Mouse (Mus musculus) embryonic facial prominence, embryonic 14.5 days (tissue): ENCODE measurements at regions not wholly inside any gene's neighbourhood (a gene's known extent, or its start where the extent isn't known, plus 50 kb on each side); places are given as distances from the start of the nearest gene placed in this dataset.
A peak's percentile ranks its signal among the peaks of the same experiment; 100 is the strongest.

Source experiments
- ATAC-seq: fragments of 200-750 bp; cut with Nextera tagmentation; 2 replicates; pipeline ENCODE4 v1.8.0; 2017; ENCODE audit warnings: low read depth, moderate number of reproducible peaks, moderate TSS enrichment
- DNase-seq: peaks from one replicate; pipeline ENCODE4 v3.0.0-alpha.2; 2015; ENCODE audit warnings: low spot score
- H3K27ac ChIP-seq: fragments of 300-500 bp; sonication (generic); replicated peaks from 2 replicates; pipeline ENCODE4 v1.5.1; 2014; ENCODE audit warnings: low read depth, mild to moderate bottlenecking, low read length, moderate library complexity
- H3K27me3 ChIP-seq: fragments of 300-500 bp; sonication (generic); replicated peaks from 2 replicates; pipeline ENCODE4 v1.6.1; 2014; ENCODE audit warnings: low read length; ENCODE audit not compliant: control insufficient read depth, insufficient read depth
- H3K36me3 ChIP-seq: fragments of 300-500 bp; sonication (generic); 2 replicates; pipeline ENCODE4 v1.6.1; 2014; ENCODE audit warnings: low read length, mixed read lengths; ENCODE audit not compliant: control insufficient read depth, insufficient read depth
- H3K4me1 ChIP-seq: fragments of 300-500 bp; sonication (generic); 2 replicates; pipeline ENCODE4 v1.6.1; 2014; ENCODE audit warnings: antibody characterized with exemption, low read length; ENCODE audit not compliant: control insufficient read depth, insufficient read depth
- H3K4me2 ChIP-seq: fragments of 300-500 bp; sonication (generic); 2 replicates; pipeline ENCODE4 v1.6.1; 2014; ENCODE audit warnings: low read depth, mild to moderate bottlenecking, low read length, moderate library complexity, mixed read lengths
- H3K4me3 ChIP-seq: fragments of 300-500 bp; sonication (generic); 2 replicates; pipeline ENCODE4 v1.5.1; 2014; ENCODE audit warnings: low read depth, mild to moderate bottlenecking, low read length
- H3K9ac ChIP-seq: fragments of 300-500 bp; sonication (generic); 2 replicates; pipeline ENCODE4 v1.6.1; 2014; ENCODE audit warnings: low read depth, mild to moderate bottlenecking, low read length, moderate library complexity, mixed read lengths
- H3K9me3 ChIP-seq: fragments of 300-500 bp; sonication (generic); 2 replicates; pipeline ENCODE4 v1.6.1; 2016; ENCODE audit warnings: low read length; ENCODE audit not compliant: control insufficient read depth
- WGBS: fragments of 180-500 bp; shearing (Covaris S2); extraction: QIAGEN DNeasy Blood & Tissue Kit; methylation state at CpG from one replicate; pipeline ENCODE4 v1.1.7; 2014; 5-methylcytosine and 5-hydroxymethylcytosine counted together

DNA sequence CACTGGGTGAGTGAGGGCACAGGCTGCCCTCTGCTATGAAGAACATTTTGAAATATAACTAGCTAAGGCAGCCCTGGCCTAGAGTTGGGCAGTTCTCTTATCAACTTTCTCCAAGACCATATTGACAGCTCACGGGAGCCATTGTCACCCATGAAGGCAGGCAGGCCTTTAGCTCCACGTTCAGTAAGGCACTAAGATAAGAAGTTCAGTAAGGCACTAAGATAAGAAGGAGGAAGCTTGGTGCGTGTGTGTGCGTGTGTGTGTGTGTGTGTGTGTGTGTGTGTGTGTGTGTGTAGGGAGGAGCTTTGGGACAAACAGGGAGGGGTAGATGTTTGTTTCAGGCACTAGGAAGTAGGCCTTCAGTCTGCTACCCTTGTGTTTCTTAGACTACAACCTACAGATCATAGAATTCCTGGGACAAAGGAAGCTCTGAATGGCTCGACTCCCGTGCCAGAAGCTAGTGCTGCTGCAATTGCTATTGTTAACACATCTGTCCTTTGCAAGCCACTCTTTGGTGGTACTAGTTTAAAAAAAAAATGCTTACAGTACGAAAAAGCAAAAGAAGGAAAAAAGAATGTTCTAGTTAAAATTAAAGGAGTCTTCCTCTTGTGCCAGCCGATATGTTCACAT lies 188.0 kb upstream of the Afdn start:
- Histone ChIP-seq H3K4me3 (no peak overlapping the region), H3K36me3 (no peaks in the 10 kb centered on the region)

DNA sequence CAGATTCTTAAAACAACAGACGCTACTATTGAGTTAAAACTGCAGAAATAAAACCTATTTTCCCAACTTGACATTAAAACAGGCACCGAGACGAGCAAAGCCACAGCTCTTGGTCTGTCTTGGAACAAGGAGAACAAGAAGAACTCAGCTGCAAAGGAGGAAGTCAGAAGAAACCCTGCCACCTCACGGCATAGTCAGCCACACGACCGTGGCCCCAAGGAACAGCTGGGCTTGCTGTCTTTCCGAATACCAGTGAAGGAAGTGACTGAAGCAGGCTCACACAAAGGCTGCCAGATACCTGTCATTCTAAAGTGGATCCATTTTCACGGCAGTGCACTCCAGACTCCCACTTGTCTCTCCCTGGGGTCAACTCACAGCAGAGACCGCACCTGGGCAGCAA lies 187.3 kb upstream of the Afdn start:
- 55% methylated on average over 9 of the region's 9 CpGs for WGBS
- Histone ChIP-seq H3K4me3 (no peak overlapping the region), H3K9ac (no peak overlapping the region), H3K4me2 (no peak overlapping the region), H3K27ac (no peak overlapping the region), H3K36me3 (no peaks in the 10 kb centered on the region), H3K4me1 (no peaks in the 10 kb centered on the region), H3K9me3 (no peaks in the 10 kb centered on the region), H3K27me3 (no peaks in the 10 kb centered on the region)
- no peak for ATAC-seq
- no peak for DNase-seq

More for the DNA sequence above, 188.0 kb upstream of the Afdn start:
- H3K27ac ChIP-seq = no peak overlapping the region
- WGBS = 60% methylated on average over 8 of the region's 8 CpGs
- ATAC-seq = no peak
- H3K27me3 ChIP-seq = no peaks in the 10 kb centered on the region
- DNase-seq = no peak
- H3K9me3 ChIP-seq = no peaks in the 10 kb centered on the region
- no peak overlapping the region for H3K4me2 ChIP-seq
- H3K4me1 ChIP-seq = no peaks in the 10 kb centered on the region
- no peak overlapping the region for H3K9ac ChIP-seq

DNA sequence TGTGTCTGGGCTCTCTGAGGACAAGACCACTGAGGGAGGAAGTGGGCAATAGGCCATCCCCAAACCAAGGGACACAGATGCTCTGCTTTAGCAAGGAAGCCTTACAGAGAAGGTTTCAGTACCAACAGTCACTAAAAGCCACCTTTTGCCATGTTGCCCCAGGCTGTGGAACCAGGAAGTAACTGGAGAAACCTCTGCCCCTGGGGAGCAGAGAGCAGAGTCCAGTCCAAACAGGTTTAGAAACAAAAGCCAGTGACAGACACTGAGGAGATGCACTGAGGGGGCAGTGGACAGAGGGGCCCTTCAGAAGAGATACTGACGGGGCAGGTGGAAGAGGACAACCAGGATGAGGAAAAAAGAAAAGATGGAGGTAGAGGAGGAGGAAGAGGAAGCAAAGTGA lies 186.2 kb upstream of the Afdn start:
- 67% methylated on average over 1 of the region's 1 CpGs for WGBS
- Histone ChIP-seq H3K9me3 (no peaks in the 10 kb centered on the region), H3K27ac (no peak overlapping the region), H3K27me3 (no peaks in the 10 kb centered on the region), H3K36me3 (no peaks in the 10 kb centered on the region), H3K4me1 (no peaks in the 10 kb centered on the region), H3K4me2 (no peak overlapping the region), H3K9ac (no peak overlapping the region), H3K4me3 (no peak overlapping the region)
- DNase-seq (no peak), ATAC-seq (no peak)

DNA sequence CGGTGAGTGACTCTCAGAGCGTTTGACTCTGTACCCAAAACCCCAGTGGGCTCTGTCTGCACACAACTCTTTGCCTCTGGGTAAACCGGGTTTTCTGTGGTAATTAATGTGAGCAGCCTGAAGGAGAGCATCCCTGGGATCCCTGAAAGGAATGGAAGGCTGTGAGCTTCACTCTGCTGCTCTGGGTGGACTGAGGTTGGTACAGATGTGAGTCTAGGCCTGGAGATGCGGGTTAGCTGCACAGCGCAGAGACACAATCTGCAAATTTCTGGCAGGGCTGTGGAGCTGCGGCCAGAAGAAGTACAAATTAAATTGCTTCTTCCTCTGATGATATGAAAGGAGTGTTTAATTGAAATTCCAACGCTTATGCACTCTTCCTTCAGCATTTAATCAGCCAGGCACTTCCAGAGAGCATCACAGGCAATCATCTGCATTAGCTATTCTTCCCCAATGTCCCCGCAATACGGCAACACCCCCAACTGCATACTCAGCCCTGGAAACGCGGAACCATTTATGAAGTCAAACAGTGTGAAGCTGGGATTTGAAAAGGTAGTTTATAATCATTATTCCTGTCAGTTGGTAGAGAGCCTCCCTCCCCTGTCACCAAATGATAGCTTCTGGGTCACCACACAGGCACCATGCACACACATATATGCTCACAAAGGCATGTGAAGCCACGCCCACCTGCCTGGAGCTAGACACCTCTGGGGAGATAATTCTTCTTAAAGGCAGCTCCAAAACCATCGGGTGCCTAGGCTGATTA lies 185.5 kb upstream of the Afdn start:
- no peak for DNase-seq
- H3K27me3 ChIP-seq = no peaks in the 10 kb centered on the region
- no peaks in the 10 kb centered on the region for H3K4me1 ChIP-seq
- 62% methylated on average over 13 of the region's 13 CpGs for WGBS
- no peak for ATAC-seq
- H3K4me2 ChIP-seq = no peak overlapping the region
- H3K36me3 ChIP-seq = no peaks in the 10 kb centered on the region
- H3K27ac ChIP-seq = no peak overlapping the region
- no peak overlapping the region for H3K9ac ChIP-seq
- H3K9me3 ChIP-seq = no peaks in the 10 kb centered on the region
- no peak overlapping the region for H3K4me3 ChIP-seq

DNA sequence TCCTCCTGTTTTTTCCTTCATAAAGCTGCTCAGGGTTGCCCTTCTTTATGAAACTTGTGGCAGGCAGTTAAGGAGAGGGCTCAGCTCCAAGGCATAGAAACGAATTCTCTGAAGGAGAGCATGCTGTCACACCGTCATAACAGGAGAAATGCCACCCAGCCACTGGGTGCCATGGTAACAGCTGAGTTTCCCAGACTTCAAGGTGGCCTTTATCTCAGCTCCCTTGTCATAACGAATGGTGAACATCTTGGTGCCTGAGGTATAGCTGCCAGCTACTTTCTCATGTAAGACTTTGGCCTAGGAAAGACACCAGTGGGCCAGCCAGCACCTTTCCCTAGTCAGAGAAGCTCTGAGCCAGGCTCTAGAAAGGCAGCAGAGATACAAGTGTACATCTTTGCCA lies 182.5 kb upstream of the Afdn start:
- H3K27me3 ChIP-seq = no peaks in the 10 kb centered on the region
- no peak overlapping the region for H3K9ac ChIP-seq
- no peak overlapping the region for H3K27ac ChIP-seq
- H3K4me3 ChIP-seq = no peak overlapping the region
- H3K36me3 ChIP-seq = no peaks in the 10 kb centered on the region
- H3K4me2 ChIP-seq = no peak overlapping the region
- WGBS = 79% methylated on average over 3 of the region's 3 CpGs
- DNase-seq (no peak), ATAC-seq (no peak)
- no peaks in the 10 kb centered on the region for H3K4me1 ChIP-seq
- H3K9me3 ChIP-seq = no peaks in the 10 kb centered on the region

DNA sequence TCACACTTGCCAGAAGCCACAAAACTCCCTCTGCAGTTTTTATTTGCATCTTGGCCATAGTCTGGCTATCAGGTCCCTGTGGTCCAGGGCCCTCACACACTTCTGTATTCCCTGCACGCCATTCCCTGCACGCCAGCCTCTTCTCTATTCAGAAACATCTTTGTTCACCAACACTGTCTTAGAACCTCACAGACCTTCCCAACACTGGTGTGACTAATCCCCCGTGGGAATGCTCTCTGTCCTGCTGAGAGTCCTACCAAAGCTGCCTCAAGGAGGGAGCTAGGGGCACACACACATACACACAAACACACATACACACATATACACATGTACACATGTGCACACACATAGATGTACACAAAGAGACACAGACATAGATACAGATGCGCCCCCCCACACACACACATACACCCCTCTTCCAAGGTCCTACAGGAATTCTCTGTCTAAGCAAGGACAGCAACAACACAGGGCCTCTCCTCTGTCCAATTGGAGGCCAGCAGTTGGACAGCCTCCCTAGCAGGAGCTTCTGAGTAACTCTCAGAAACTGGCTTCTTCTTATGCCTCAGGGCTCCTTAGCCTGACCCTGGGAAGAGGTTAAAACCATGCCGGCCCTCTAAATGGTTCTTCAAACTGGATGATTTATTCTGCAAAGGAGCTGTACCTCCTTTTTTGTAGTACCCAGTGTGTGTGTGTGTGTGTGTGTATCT lies 179.0 kb upstream of the Afdn start:
- no peaks in the 10 kb centered on the region for H3K27me3 ChIP-seq
- H3K27ac ChIP-seq = no peak overlapping the region
- H3K4me1 ChIP-seq = no peaks in the 10 kb centered on the region
- WGBS = 65% methylated on average over 5 of the region's 5 CpGs
- H3K36me3 ChIP-seq = no peaks in the 10 kb centered on the region
- DNase-seq (no peak), ATAC-seq (no peak)
- no peak overlapping the region for H3K4me2 ChIP-seq
- no peaks in the 10 kb centered on the region for H3K9me3 ChIP-seq
- no peak overlapping the region for H3K4me3 ChIP-seq
- H3K9ac ChIP-seq = no peak overlapping the region

DNA sequence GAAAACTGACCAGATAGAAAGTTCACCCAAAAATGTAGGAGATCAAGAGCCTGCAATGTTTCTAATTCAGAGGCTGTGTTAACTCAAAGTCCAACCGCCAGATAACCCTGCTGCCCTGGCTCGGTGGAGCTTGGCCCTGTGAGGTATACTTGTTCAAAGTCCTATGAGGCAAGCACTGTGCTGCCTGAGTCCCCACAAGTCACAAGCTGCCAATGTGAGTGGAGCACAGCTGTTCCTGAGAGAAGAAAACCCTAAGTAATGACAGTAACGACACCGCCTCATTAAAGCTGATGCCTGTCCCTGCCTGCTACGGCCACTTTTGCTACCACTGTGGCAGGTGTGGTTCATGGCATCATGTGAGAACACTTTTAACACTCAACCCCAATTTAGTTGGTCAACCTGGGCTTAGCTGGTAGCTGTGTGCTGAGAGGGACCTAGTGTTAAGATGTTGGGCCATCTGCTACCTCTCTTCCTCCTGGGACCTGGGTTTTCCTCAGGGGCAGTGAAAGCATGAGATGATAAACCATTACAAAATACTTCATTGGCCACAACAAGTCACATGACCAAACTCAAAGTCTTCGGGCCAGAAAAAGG lies 178.2 kb upstream of the Afdn start:
- Histone ChIP-seq H3K4me3 (no peak overlapping the region), H3K27me3 (no peaks in the 10 kb centered on the region), H3K4me2 (no peak overlapping the region), H3K9ac (no peak overlapping the region), H3K27ac (no peak overlapping the region), H3K4me1 (no peaks in the 10 kb centered on the region), H3K36me3 (no peaks in the 10 kb centered on the region), H3K9me3 (no peaks in the 10 kb centered on the region)
- 76% methylated on average over 6 of the region's 6 CpGs for WGBS
- ATAC-seq (0 out of 2 replicates have a peak, but pooled peaks have one; percentile 33), DNase-seq (no peak)

DNA sequence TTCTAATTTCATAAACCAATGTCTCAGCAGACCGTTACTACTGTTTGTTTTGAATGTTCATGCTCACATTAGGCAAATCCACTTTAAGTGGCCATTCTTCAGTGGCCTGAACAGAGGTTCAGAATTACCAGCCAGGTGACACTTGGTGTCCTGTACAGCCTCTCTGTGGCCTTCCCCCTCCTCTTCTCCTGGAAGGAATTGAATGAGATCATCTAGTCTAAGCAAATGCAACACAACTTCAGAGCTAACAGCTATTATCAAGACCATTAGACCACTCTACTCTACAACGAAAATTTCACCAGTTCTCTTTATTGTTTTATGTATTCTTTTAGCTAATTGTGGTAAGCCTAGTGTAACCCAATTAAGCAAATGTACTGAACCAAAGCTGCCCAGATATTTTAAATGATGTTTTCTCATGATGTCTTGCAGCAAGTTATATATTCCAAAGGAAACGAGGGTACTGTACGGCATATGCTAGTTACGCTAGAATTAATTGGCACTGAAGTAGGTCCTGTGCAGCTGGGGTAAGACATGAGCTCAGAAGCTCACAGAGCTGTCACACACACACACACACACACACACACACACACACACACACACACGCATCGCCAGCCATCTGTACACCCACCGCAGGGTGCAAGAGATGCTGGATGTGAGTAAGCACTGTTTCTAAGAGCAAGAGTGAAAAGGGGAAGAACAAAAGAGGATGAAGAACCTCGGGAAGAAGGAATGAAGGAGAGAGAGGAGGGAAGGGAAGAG lies 176.7 kb upstream of the Afdn start:
- Histone ChIP-seq H3K4me3 (no peak overlapping the region), H3K9me3 (no peaks in the 10 kb centered on the region), H3K4me2 (no peak overlapping the region), H3K27me3 (no peaks in the 10 kb centered on the region), H3K27ac (no peak overlapping the region), H3K36me3 (no peaks in the 10 kb centered on the region), H3K4me1 (no peaks in the 10 kb centered on the region), H3K9ac (no peak overlapping the region)
- 69% methylated on average over 9 of the region's 9 CpGs for WGBS
- DNase-seq (no peak), ATAC-seq (no peak; the same call in 1 of the 2 replicates)
